Mouse (Mus musculus) heart, postnatal 0 days (tissue): ENCODE data around the gene Sumf1.

Experiments used
- CTCF ChIP-seq: IDR thresholded peaks from 2 replicates; pipeline ENCODE4 v1.5.1; 2016; ENCODE audit warnings: antibody characterized with exemption, control low read depth, low read depth
- EP300 ChIP-seq: IDR thresholded peaks from 2 replicates; pipeline ENCODE4 v1.6.1; 2016; ENCODE audit warnings: antibody characterized with exemption, low read depth

- TF ChIP-seq CTCF (no peak), EP300 (no peak)
Observed at GRCm38 (mm10) chr6:108225027-108225426, 39.6 kb upstream of the Sumf1 start.
